ENCODE assay signal across 14 mouse cellular contexts in the genomic region with DNA sequence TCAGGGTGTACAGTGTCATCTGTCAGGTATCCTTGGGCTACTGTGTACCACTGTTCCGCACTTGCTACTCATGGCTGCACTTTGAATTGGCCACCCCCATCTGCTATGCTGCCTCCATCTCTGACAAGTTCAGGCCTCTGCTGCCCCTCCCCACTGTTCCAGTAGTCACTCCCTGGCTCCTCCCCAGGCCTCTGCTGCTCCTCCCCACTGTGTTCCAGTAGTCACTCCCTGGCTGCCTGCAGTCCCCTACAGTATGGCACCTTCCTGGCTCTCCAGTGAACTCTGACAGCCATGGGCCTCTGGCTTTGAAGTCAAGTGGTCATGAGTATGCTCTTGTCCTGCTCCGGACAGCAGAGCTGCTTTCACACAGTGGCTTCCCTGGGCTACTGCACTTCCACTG. TPM values are rescaled to one million over a fixed set of nuclear protein-coding genes. Genes with fewer than 3 reads are reported as not detected.
A peak's percentile ranks its signal among the peaks of the same experiment; 100 is the strongest.
DNase-seq lines count a peak whose midpoint lies in the region; ATAC-seq and TF ChIP-seq lines count a peak whose summit lies in the region.
"Had no signal": no experiment of that assay in that cellular context is flagged by ENCODE, and none has a peak within 500 bp of the region (broad histone marks: within the 10 kb centered on the region; RNA-seq: fewer than 3 reads in every experiment).

No protein-coding gene starts in this region.

- H3K27ac ChIP-seq in kidney, embryonic 14.5 days (ENCODE audit: low read depth, low read length), result no peak overlapping the region
- H3K27ac ChIP-seq in MEL (ENCODE audit: control insufficient read depth, low read depth, low read length), result no peak overlapping the region
- H3K27ac ChIP-seq in lung, embryonic 16.5 days (ENCODE audit: low read length), result no peak overlapping the region
- no peak overlapping the region for H3K27ac ChIP-seq in midbrain, embryonic 13.5 days
- H3K27ac ChIP-seq: forebrain, embryonic 10.5 days; heart, embryonic 15.5 days had no signal

- no peak overlapping the region for H3K4me3 ChIP-seq in kidney, embryonic 14.5 days (ENCODE audit: low read length)
- no peak overlapping the region for H3K4me3 ChIP-seq in MEL (ENCODE audit: control insufficient read depth in 1 of 2, insufficient read depth in 1 of 2, low read depth in 2 of 2, low read length in 2 of 2)
- H3K4me3 ChIP-seq in lung, embryonic 16.5 days (ENCODE audit: low read length), result no peak overlapping the region
- H3K4me3 ChIP-seq in midbrain, embryonic 13.5 days (replicated peaks), result no peak overlapping the region
- H3K4me3 ChIP-seq: forebrain, embryonic 10.5 days; heart, embryonic 15.5 days had no signal

- TF ChIP-seq EP300 in MEL (IDR thresholded peaks at IDR 0.05; ENCODE audit: low read depth in 1 of 2, low read length in 2 of 2), result no peak

- H3K4me1 ChIP-seq in kidney, embryonic 14.5 days (ENCODE audit: control insufficient read depth, insufficient read depth, low read length), result no peaks in the 10 kb centered on the region
- H3K4me1 ChIP-seq in MEL (ENCODE audit: control insufficient read depth in 1 of 2, insufficient read depth in 2 of 2, low read length in 2 of 2), result no peaks in the 10 kb centered on the region
- no peaks in the 10 kb centered on the region; the same call in 1 of the 2 replicates for H3K4me1 ChIP-seq in lung, embryonic 16.5 days (replicated peaks; ENCODE audit: control insufficient read depth, insufficient read depth, low read length)
- 0 out of 2 replicates have a peak, but pooled peaks cover 7% of the 10 kb centered on the region for H3K4me1 ChIP-seq in midbrain, embryonic 13.5 days (replicated peaks)

- 0 out of 2 replicates have a peak, but pooled peaks have one; percentile 26 for ATAC-seq in kidney, embryonic 14.5 days (ENCODE audit: low FRiP score, low TSS enrichment)
- peak; percentile 84 for ATAC-seq in lung, embryonic 16.5 days (ENCODE audit: low read depth)
- ATAC-seq in midbrain, embryonic 13.5 days, result no peak
- ATAC-seq: midbrain, embryonic 16.5 days had no signal

- no peaks in the 10 kb centered on the region for H3K79me2 ChIP-seq in MEL (ENCODE audit: control insufficient read depth, insufficient read depth, low read length, poor library complexity)

- H3K4me2 ChIP-seq in kidney, embryonic 14.5 days (replicated peaks; ENCODE audit: low read depth, low read length), result no peak overlapping the region
- no peak overlapping the region for H3K4me2 ChIP-seq in lung, embryonic 16.5 days (ENCODE audit: low read depth, low read length)
- no peak overlapping the region for H3K4me2 ChIP-seq in midbrain, embryonic 13.5 days (replicated peaks)
- H3K4me2 ChIP-seq: heart, embryonic 15.5 days; liver, embryonic 11.5 days had no signal

- TF ChIP-seq CTCF in MEL (IDR thresholded peaks at IDR 0.05 in 2 of 3, conservative IDR thresholded peaks at IDR 0.05 in 1 of 3; ENCODE audit: control insufficient read depth in 1 of 3, insufficient read depth in 1 of 3, low read depth in 2 of 3, low read length in 3 of 3, poor library complexity in 1 of 3, severe bottlenecking in 1 of 3), result no peak

- no peak for TF ChIP-seq POLR2A in MEL (IDR thresholded peaks at IDR 0.05; ENCODE audit: control insufficient read depth in 1 of 2, insufficient read depth in 1 of 2, low read depth in 1 of 2, low read length in 2 of 2, poor library complexity in 1 of 2)

- peak; percentile 55 for DNase-seq in adrenal gland, postnatal 14 days
- DNase-seq in adrenal gland, adult 8-10 months, result no peak
- no peak for DNase-seq in kidney, postnatal 4 days
- DNase-seq in MEL (ENCODE audit: low read depth, low spot score), result peak; percentile 16
- no peak for DNase-seq in right cerebral cortex, postnatal 10 days (ENCODE audit: low spot score in 2 of 2)
- DNase-seq: gastrocnemius, postnatal 10 days; spleen, adult 18-20 months had no signal

- no peaks in the 10 kb centered on the region for H3K27me3 ChIP-seq in kidney, embryonic 14.5 days (ENCODE audit: control insufficient read depth, insufficient read depth, low read length)
- H3K27me3 ChIP-seq in MEL (ENCODE audit: control insufficient read depth in 1 of 2, insufficient read depth in 2 of 2, low read length in 2 of 2), result no peaks in the 10 kb centered on the region
- H3K27me3 ChIP-seq in lung, embryonic 16.5 days (ENCODE audit: control insufficient read depth, insufficient read depth, low read depth, low read length), result no peaks in the 10 kb centered on the region
- no peaks in the 10 kb centered on the region for H3K27me3 ChIP-seq in midbrain, embryonic 13.5 days
- H3K27me3 ChIP-seq: heart, embryonic 15.5 days had no signal

- no peak overlapping the region for H3K9ac ChIP-seq in kidney, embryonic 14.5 days (ENCODE audit: low read depth, low read length)
- H3K9ac ChIP-seq in MEL (ENCODE audit: control insufficient read depth, low read depth, low read length, poor library complexity, severe bottlenecking), result no peak overlapping the region
- no peak overlapping the region for H3K9ac ChIP-seq in lung, embryonic 16.5 days (ENCODE audit: low read length)
- no peak overlapping the region for H3K9ac ChIP-seq in midbrain, embryonic 13.5 days (replicated peaks)
- H3K9ac ChIP-seq: heart, embryonic 15.5 days had no signal

- H3K36me3 ChIP-seq in kidney, embryonic 14.5 days (ENCODE audit: control insufficient read depth, insufficient read depth, low read length), result peaks cover 42% of the 10 kb centered on the region
- H3K36me3 ChIP-seq in MEL (ENCODE audit: control insufficient read depth in 1 of 2, insufficient read depth in 2 of 2, low read length in 2 of 2), result peaks cover 0 to 2% of the 10 kb centered on the region in 2 experiments; a peak in 1 of 4 replicates
- peaks cover 11% of the 10 kb centered on the region; the same call in 1 of the 2 replicates for H3K36me3 ChIP-seq in lung, embryonic 16.5 days (ENCODE audit: control insufficient read depth, insufficient read depth, low read length)
- peaks cover 64% of the 10 kb centered on the region for H3K36me3 ChIP-seq in midbrain, embryonic 13.5 days

- 76% methylated on average over 2 of the region's 2 CpGs for WGBS in kidney, embryonic 14.5 days
- WGBS in lung, embryonic 16.5 days, result 34% methylated on average over 2 of the region's 2 CpGs
- 88% methylated on average over 2 of the region's 2 CpGs for WGBS in midbrain, embryonic 13.5 days

- TF ChIP-seq RAD21 in MEL (IDR thresholded peaks at IDR 0.05; ENCODE audit: low read depth, low read length), result no peak

- no peaks in the 10 kb centered on the region for H3K9me3 ChIP-seq in kidney, embryonic 14.5 days (ENCODE audit: control insufficient read depth, low read length)
- no peaks in the 10 kb centered on the region for H3K9me3 ChIP-seq in MEL (replicated peaks; ENCODE audit: insufficient read depth, low read length)
- no peaks in the 10 kb centered on the region for H3K9me3 ChIP-seq in lung, embryonic 16.5 days (ENCODE audit: control insufficient read depth, low read length)
- no peaks in the 10 kb centered on the region for H3K9me3 ChIP-seq in midbrain, embryonic 13.5 days
- H3K9me3 ChIP-seq: forebrain, embryonic 10.5 days; heart, embryonic 15.5 days had no signal

RNA-seq across cellular contexts. Expression of gene Adi1, which starts 19.2 kb away (rescaled TPM):
- total RNA-seq in adrenal gland, postnatal 14 days (2021), result 50.8 and 60.3 TPM in 2 replicates
- 100 to 1,000 TPM in 1 of 4 experiments, 10 to 100 TPM in 3; 83.4 to 109 (median 96.9) TPM for total RNA-seq in adrenal gland, adult 8-10 months (2022)
- 87.4 and 89.1 TPM in 2 replicates for polyA plus RNA-seq in kidney, embryonic 14.5 days (2014; fragmentation: Nextera tagmentation; extraction: Ambion mirVana)
- total RNA-seq in MEL (2012; rRNA removed), result 18.1 and 22.1 TPM in 2 replicates
- polyA plus RNA-seq in MEL (2012; ENCODE audit: insufficient read depth in 1 of 2, insufficient read length in 2 of 2, low read depth in 1 of 2, low replicate concordance in 2 of 2, missing spikeins in 1 of 2), result 10 to 100 TPM in 1 of 2 experiments, not detected in 1; 54.8 TPM
- polyA plus RNA-seq in lung, embryonic 16.5 days (2015; fragmentation: Nextera tagmentation; extraction: Ambion mirVana), result 83.1 and 84.0 TPM in 2 replicates
- polyA plus RNA-seq in midbrain, embryonic 13.5 days (2015; fragmentation: Nextera tagmentation; extraction: Ambion mirVana), result 27.0 and 29.1 TPM in 2 replicates

RNA-seq across cellular contexts. Expression of gene Rnaseh1, which starts 44.8 kb away (rescaled TPM):
- 11.8 and 16.9 TPM in 2 replicates for total RNA-seq in adrenal gland, postnatal 14 days (2021)
- 10 to 100 TPM; 14.0 to 20.1 (median 17.2) TPM for total RNA-seq in adrenal gland, adult 8-10 months (2022)
- polyA plus RNA-seq in kidney, embryonic 14.5 days (2014; fragmentation: Nextera tagmentation; extraction: Ambion mirVana), result 27.5 and 31.6 TPM in 2 replicates
- total RNA-seq in MEL (2012; rRNA removed), result 39.0 and 47.9 TPM in 2 replicates
- 10 to 100 TPM in 1 of 2 experiments, not detected in 1; 36.5 TPM for polyA plus RNA-seq in MEL (2012; ENCODE audit: insufficient read depth in 1 of 2, insufficient read length in 2 of 2, low read depth in 1 of 2, low replicate concordance in 2 of 2, missing spikeins in 1 of 2)
- polyA plus RNA-seq in lung, embryonic 16.5 days (2015; fragmentation: Nextera tagmentation; extraction: Ambion mirVana), result 29.6 and 30.8 TPM in 2 replicates
- 24.9 and 28.7 TPM in 2 replicates for polyA plus RNA-seq in midbrain, embryonic 13.5 days (2015; fragmentation: Nextera tagmentation; extraction: Ambion mirVana)

RNA-seq across cellular contexts. Expression of gene Trappc12, which starts 56.0 kb away (rescaled TPM):
- total RNA-seq in adrenal gland, postnatal 14 days (2021), result 34.4 and 34.5 TPM in 2 replicates
- 10 to 100 TPM; 41.7 to 51.0 (median 46.9) TPM for total RNA-seq in adrenal gland, adult 8-10 months (2022)
- polyA plus RNA-seq in kidney, embryonic 14.5 days (2014; fragmentation: Nextera tagmentation; extraction: Ambion mirVana), result 27.4 and 43.9 TPM in 2 replicates
- 29.4 and 31.1 TPM in 2 replicates for total RNA-seq in MEL (2012; rRNA removed)
- polyA plus RNA-seq in MEL (2012; ENCODE audit: insufficient read depth in 1 of 2, insufficient read length in 2 of 2, low read depth in 1 of 2, low replicate concordance in 2 of 2, missing spikeins in 1 of 2), result 10 to 100 TPM in 1 of 2 experiments, not detected in 1; 35.1 TPM
- 40.3 and 40.6 TPM in 2 replicates for polyA plus RNA-seq in lung, embryonic 16.5 days (2015; fragmentation: Nextera tagmentation; extraction: Ambion mirVana)
- 43.8 and 46.0 TPM in 2 replicates for polyA plus RNA-seq in midbrain, embryonic 13.5 days (2015; fragmentation: Nextera tagmentation; extraction: Ambion mirVana)

RNA-seq across cellular contexts. Expression of gene Eipr1, which starts 57.4 kb away (rescaled TPM):
- 18.5 and 18.6 TPM in 2 replicates for total RNA-seq in adrenal gland, postnatal 14 days (2021)
- 10 to 100 TPM; 25.6 to 27.2 (median 26.4) TPM for total RNA-seq in adrenal gland, adult 8-10 months (2022)
- polyA plus RNA-seq in kidney, embryonic 14.5 days (2014; fragmentation: Nextera tagmentation; extraction: Ambion mirVana), result 33.4 and 36.1 TPM in 2 replicates
- 40.7 and 45.8 TPM in 2 replicates for total RNA-seq in MEL (2012; rRNA removed)
- 10 to 100 TPM in 1 of 2 experiments, not detected in 1; 51.5 TPM for polyA plus RNA-seq in MEL (2012; ENCODE audit: insufficient read depth in 1 of 2, insufficient read length in 2 of 2, low read depth in 1 of 2, low replicate concordance in 2 of 2, missing spikeins in 1 of 2)
- polyA plus RNA-seq in lung, embryonic 16.5 days (2015; fragmentation: Nextera tagmentation; extraction: Ambion mirVana), result 27.3 and 29.4 TPM in 2 replicates
- polyA plus RNA-seq in midbrain, embryonic 13.5 days (2015; fragmentation: Nextera tagmentation; extraction: Ambion mirVana), result 71.3 and 75.7 TPM in 2 replicates

RNA-seq across cellular contexts. Expression of gene Rps7, which starts 58.5 kb away (rescaled TPM):
- 309 and 416 TPM in 2 replicates for total RNA-seq in adrenal gland, postnatal 14 days (2021)
- 100 to 1,000 TPM; 394 to 492 (median 461) TPM for total RNA-seq in adrenal gland, adult 8-10 months (2022)
- 959 and 1,233 TPM in 2 replicates for polyA plus RNA-seq in kidney, embryonic 14.5 days (2014; fragmentation: Nextera tagmentation; extraction: Ambion mirVana)
- 2,384 and 2,439 TPM in 2 replicates for total RNA-seq in MEL (2012; rRNA removed)
- 100 to 1,000 TPM; 300 to 476 TPM for polyA plus RNA-seq in MEL (2012; ENCODE audit: insufficient read depth in 1 of 2, insufficient read length in 2 of 2, low read depth in 1 of 2, low replicate concordance in 2 of 2, missing spikeins in 1 of 2)
- polyA plus RNA-seq in lung, embryonic 16.5 days (2015; fragmentation: Nextera tagmentation; extraction: Ambion mirVana), result 625 and 691 TPM in 2 replicates
- polyA plus RNA-seq in midbrain, embryonic 13.5 days (2015; fragmentation: Nextera tagmentation; extraction: Ambion mirVana), result 507 and 547 TPM in 2 replicates

Comparison
In these comparisons a context has a peak if more than half of its experiments do, and no peak if none do; other contexts are left out.
1. DNase-seq: peak in adrenal gland, postnatal 14 days (single experiment) and MEL (single experiment); none in adrenal gland, adult 8-10 months (single experiment), kidney, postnatal 4 days (0 of 2) and right cerebral cortex, postnatal 10 days (0 of 2).